Comparison of ENCODE assay signal across 32 mouse cellular contexts in the genomic region with DNA sequence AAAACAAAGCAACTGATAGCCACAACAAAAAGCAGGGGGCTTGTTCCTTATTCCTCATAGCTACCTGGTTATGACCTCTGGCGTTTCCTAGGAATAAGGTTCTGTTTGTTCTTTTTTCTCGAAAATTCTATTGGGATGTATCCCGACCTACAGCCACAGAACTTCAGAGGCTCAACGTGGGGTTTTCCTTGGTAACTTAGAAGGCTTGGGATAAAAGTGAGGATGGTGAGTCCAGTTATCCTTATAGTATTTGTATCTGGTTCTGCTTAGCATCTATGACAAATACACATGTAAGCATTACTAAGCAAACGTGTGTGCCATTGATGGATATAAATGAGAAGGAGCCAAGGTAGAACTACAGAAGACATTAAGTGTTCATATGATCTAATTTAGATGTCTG. TPM values are rescaled to one million over a fixed set of nuclear protein-coding genes. Genes with fewer than 3 reads are reported as not detected.
"Had no signal": no experiment of that assay in that cellular context is flagged by ENCODE, and none has a peak within 500 bp of the region (broad histone marks: within the 10 kb centered on the region; RNA-seq: fewer than 3 reads in every experiment).

A gene (minus strand): TSS at position 101 of the 400 bp plus-strand sequence.

- DNase-seq: cerebellum, adult 2 months; cerebellum, adult 8-10 months; cerebellum, adult 9-10 months; cerebellum, adult 9-11 months; cerebellum, postnatal 10 days; cerebellum, postnatal 14 days; cerebellum, postnatal 25 days; cerebellum, postnatal 36 days; embryo, embryonic 11 days; forebrain, postnatal 0 days; gastrocnemius, adult 2 months; gastrocnemius, postnatal 10 days; gastrocnemius, postnatal 14 days; gastrocnemius, postnatal 25 days; gastrocnemius, postnatal 36 days; heart, adult 18-20 months; heart, adult 2 months had no signal

- H3K4me3 ChIP-seq: embryonic facial prominence, embryonic 10.5 days; embryonic facial prominence, embryonic 12.5 days; embryonic facial prominence, embryonic 13.5 days; embryonic facial prominence, embryonic 15.5 days; erythroblast, embryonic 14.5 days; forebrain, embryonic 10.5 days; forebrain, embryonic 12.5 days; forebrain, embryonic 13.5 days; forebrain, embryonic 15.5 days; gastrocnemius, adult 2 months; heart, adult 2 months had no signal

- ATAC-seq: forebrain, embryonic 13.5 days; forebrain, embryonic 14.5 days; forebrain, embryonic 15.5 days; forebrain, embryonic 16.5 days; forebrain, postnatal 0 days had no signal

- H3K9me3 ChIP-seq: embryonic facial prominence, embryonic 10.5 days; embryonic facial prominence, embryonic 12.5 days; embryonic facial prominence, embryonic 13.5 days; embryonic facial prominence, embryonic 15.5 days; forebrain, embryonic 10.5 days; forebrain, embryonic 12.5 days; forebrain, embryonic 13.5 days; forebrain, embryonic 15.5 days had no signal

- H3K36me3 ChIP-seq: embryonic facial prominence, embryonic 10.5 days; embryonic facial prominence, embryonic 12.5 days; embryonic facial prominence, embryonic 13.5 days; embryonic facial prominence, embryonic 15.5 days; forebrain, embryonic 10.5 days; forebrain, embryonic 12.5 days; forebrain, embryonic 15.5 days had no signal

- H3K27me3 ChIP-seq: embryonic facial prominence, embryonic 15.5 days; forebrain, embryonic 13.5 days; forebrain, embryonic 15.5 days had no signal

- H3K4me1 ChIP-seq: embryonic facial prominence, embryonic 13.5 days; embryonic facial prominence, embryonic 15.5 days had no signal

- H3K27ac ChIP-seq: embryonic facial prominence, embryonic 10.5 days; embryonic facial prominence, embryonic 12.5 days; embryonic facial prominence, embryonic 13.5 days; embryonic facial prominence, embryonic 15.5 days; forebrain, embryonic 10.5 days; forebrain, embryonic 12.5 days; forebrain, embryonic 13.5 days; forebrain, embryonic 15.5 days; gastrocnemius, adult 2 months; heart, adult 2 months had no signal

- H3K9ac ChIP-seq: embryonic facial prominence, embryonic 12.5 days; embryonic facial prominence, embryonic 13.5 days; embryonic facial prominence, embryonic 15.5 days; forebrain, embryonic 12.5 days; forebrain, embryonic 13.5 days; forebrain, embryonic 15.5 days; forebrain, postnatal 0 days had no signal

- H3K4me2 ChIP-seq: embryonic facial prominence, embryonic 12.5 days; embryonic facial prominence, embryonic 13.5 days; embryonic facial prominence, embryonic 15.5 days; forebrain, embryonic 12.5 days; forebrain, embryonic 13.5 days; forebrain, embryonic 15.5 days had no signal

RNA-seq across cellular contexts. Expression of the gene that starts here (rescaled TPM):
- polyA plus RNA-seq: cortical plate, adult 2 months; embryonic facial prominence, embryonic 12.5 days; embryonic facial prominence, embryonic 14.5 days; embryonic facial prominence, embryonic 15.5 days; erythroblast, embryonic 14.5 days; forebrain, embryonic 10.5 days; forebrain, embryonic 12.5 days; forebrain, embryonic 13.5 days; forebrain, embryonic 14.5 days; forebrain, embryonic 15.5 days; forebrain, embryonic 16.5 days; frontal cortex, adult 2 months; gonadal fat pad, adult 2 months; heart, adult 2 months had no signal
